Mouse (Mus musculus): Measurements from ENCODE around the gene Prkra.

GRCm38 (mm10) chr2:76655444-76655843 lies 7.6 kb upstream of the Prkra start:
- TF ChIP-seq CTCF (IDR thresholded peaks at IDR 0.05) (no peak), EP300 (IDR thresholded peaks at IDR 0.05) (no peak)

All from lung, postnatal 0 days (tissue).